Mouse (Mus musculus) kidney, postnatal 0 days (tissue): ENCODE data around the gene Hist1h2ah. TPM values are rescaled to one million over a fixed set of nuclear protein-coding genes. Genes with fewer than 3 reads are reported as not detected.

Source experiments
- ATAC-seq: fragments of 200-750 bp; cut with Nextera tagmentation; replicated peaks from 2 replicates; pipeline ENCODE4 v1.8.0; 2017; ENCODE audit warnings: low read depth, moderate number of reproducible peaks, moderate TSS enrichment, moderate library complexity; ENCODE audit not compliant: low FRiP score
- DNase-seq: peaks from one replicate; pipeline ENCODE4 v3.0.0-alpha.2; 2016; ENCODE audit warnings: low spot score
- H3K27ac ChIP-seq: fragments of 300-500 bp; sonication (generic); 2 replicates; pipeline ENCODE4 v1.5.1; 2014; ENCODE audit warnings: mild to moderate bottlenecking
- H3K27me3 ChIP-seq: fragments of 300-500 bp; sonication (generic); 2 replicates; pipeline ENCODE4 v1.6.1; 2014; ENCODE audit warnings: low read length, mixed read lengths; ENCODE audit not compliant: insufficient read depth
- H3K36me3 ChIP-seq: fragments of 300-500 bp; sonication (generic); 2 replicates; pipeline ENCODE4 v1.6.1; 2014; ENCODE audit warnings: low read length, mixed read lengths; ENCODE audit not compliant: insufficient read depth
- H3K4me1 ChIP-seq: fragments of 300-500 bp; sonication (generic); replicated peaks from 2 replicates; pipeline ENCODE4 v1.6.1; 2014; ENCODE audit warnings: antibody characterized with exemption, low read length, mixed read lengths; ENCODE audit not compliant: insufficient read depth
- H3K4me2 ChIP-seq: fragments of 300-500 bp; sonication (generic); 2 replicates; pipeline ENCODE4 v1.6.1; 2014; ENCODE audit warnings: mild to moderate bottlenecking, low read length, moderate library complexity, mixed read lengths
- H3K4me3 ChIP-seq: fragments of 300-500 bp; sonication (generic); replicated peaks from 2 replicates; pipeline ENCODE4 v1.5.1; 2014; ENCODE audit warnings: low read depth, low read length
- H3K9ac ChIP-seq: fragments of 300-500 bp; sonication (generic); 2 replicates; pipeline ENCODE4 v1.6.1; 2014; ENCODE audit warnings: low read depth, low read length
- H3K9me3 ChIP-seq: fragments of 300-500 bp; sonication (generic); replicated peaks from 2 replicates; pipeline ENCODE4 v1.6.1; 2016; ENCODE audit warnings: low read length, inconsistent platforms, mixed read lengths
- CTCF ChIP-seq: IDR thresholded peaks from 2 replicates; pipeline ENCODE4 v1.5.1; 2016; ENCODE audit warnings: antibody characterized with exemption, low read depth, mild to moderate bottlenecking, moderate library complexity
- WGBS: fragments of 180-500 bp; shearing (Covaris S2); extraction: QIAGEN DNeasy Blood & Tissue Kit; methylation state at CpG from one replicate; pipeline ENCODE4 v1.1.7; 2014; 5-methylcytosine and 5-hydroxymethylcytosine counted together
- polyA plus RNA-seq: library from polyadenylated mRNA; unstranded; fragments of >200 nt; fragmentation: Nextera tagmentation; extraction: Ambion mirVana; gene quantifications from 2 replicates; pipeline ENCODE4 v1.2.1, GENCODE M21; 2015

Gene Hist1h2ah
- polyA plus RNA-seq, 1 experiment from 2014 or later: 4.5 TPM

DNA sequence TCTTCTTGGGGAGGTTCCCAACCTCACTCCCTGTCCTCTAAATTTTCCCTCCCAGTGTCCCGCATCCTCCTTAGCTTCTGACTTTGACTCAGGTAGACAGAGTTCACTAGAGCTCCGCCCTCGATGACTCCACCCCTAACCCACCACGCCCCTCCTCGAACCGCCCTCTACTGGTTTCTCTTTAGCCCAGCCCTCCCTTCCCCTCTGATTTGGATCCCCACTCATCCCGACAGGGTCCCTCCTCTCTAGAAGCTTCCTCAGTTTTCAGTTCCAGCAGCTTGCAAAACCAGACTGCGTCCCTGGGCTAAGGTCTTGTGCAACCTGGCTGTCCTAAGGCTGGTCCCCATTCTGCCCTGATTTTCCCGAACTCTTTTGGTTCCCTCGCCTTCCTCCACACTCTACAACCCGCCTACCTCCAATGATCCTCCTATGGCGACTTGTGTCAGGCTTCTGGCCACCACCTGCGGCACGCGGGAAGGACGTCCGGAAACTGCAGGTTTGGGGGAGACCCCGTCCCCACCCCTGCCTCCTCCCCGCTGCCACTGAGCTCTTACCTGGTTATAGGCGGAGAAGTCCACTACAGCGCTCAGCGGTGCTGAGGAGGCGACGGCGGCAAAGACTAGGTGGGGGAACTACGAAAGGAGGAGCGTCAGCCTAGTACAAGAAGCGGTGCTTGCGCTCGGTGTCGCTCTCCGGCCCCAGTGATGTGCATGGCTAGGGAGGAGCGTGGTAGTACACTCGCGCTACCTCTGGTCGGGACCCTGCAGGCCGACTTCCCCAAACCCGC is 28.8 kb downstream of the Hist1h2ah start:
- peak overlapping the region; percentile 79 for H3K4me2 ChIP-seq
- no peaks in the 10 kb centered on the region for H3K9me3 ChIP-seq
- ATAC-seq (peak; percentile 87), DNase-seq (peak; percentile 69)
- H3K27ac ChIP-seq: no peak overlapping the region
- TF ChIP-seq CTCF: peak; percentile 18; the same call in 1 of the 2 replicates
- WGBS: under 1% methylated on average over 38 of the region's 38 CpGs
- peaks cover 9% of the 10 kb centered on the region for H3K4me1 ChIP-seq
- H3K4me3 ChIP-seq: peak overlapping the region; percentile 46
- H3K36me3 ChIP-seq: no peaks in the 10 kb centered on the region
- peak overlapping the region; percentile 19; the same call in 1 of the 2 replicates for H3K9ac ChIP-seq
- H3K27me3 ChIP-seq: peaks cover 91% of the 10 kb centered on the region

GRCm38 (mm10) chr13:22005605-22006333 is 29.6 kb downstream of the Hist1h2ah start:
- peak; percentile 50 for DNase-seq

DNA sequence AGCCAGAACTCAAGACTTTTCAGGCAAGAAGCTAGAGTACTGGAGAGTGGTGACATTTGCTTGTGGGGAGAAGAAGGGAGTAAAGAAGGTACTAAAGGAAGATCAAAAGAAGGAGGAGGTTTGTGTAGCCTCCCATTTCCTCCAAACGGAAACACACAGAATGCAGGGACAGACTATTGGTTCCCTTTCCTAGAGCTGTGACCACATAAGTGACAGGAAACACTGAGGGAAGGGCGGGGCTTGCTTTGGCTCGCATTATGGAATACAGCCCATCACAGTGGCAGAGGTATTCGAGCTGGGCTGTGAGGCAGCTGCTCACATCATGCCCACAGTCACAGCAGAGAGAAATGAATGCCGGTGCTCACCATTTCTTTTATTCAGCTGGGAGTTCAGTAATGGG is 33.5 kb downstream of the Hist1h2ah start:
- Histone ChIP-seq H3K36me3 (no peaks in the 10 kb centered on the region), H3K9ac (no peak overlapping the region), H3K27me3 (peaks cover 93% of the 10 kb centered on the region), H3K27ac (no peak overlapping the region), H3K4me2 (no peak overlapping the region), H3K4me3 (no peak overlapping the region), H3K4me1 (peaks cover 12% of the 10 kb centered on the region), H3K9me3 (no peaks in the 10 kb centered on the region)
- 17% methylated on average over 5 of the region's 5 CpGs for WGBS
- no peak for ATAC-seq
- DNase-seq: no peak
- TF ChIP-seq CTCF: no peak

More at GRCm38 (mm10) chr13:22005605-22006333, 29.6 kb downstream of the Hist1h2ah start:
- WGBS: 1% methylated on average over 45 of the region's 45 CpGs
- Histone ChIP-seq H3K4me3 (peak overlapping the region; percentile 46), H3K9me3 (no peaks in the 10 kb centered on the region), H3K9ac (peak overlapping the region; percentile 19), H3K27me3 (peaks cover 94% of the 10 kb centered on the region), H3K36me3 (no peaks in the 10 kb centered on the region), H3K4me2 (peak overlapping the region; percentile 79), H3K4me1 (peaks cover 9% of the 10 kb centered on the region), H3K27ac (no peak overlapping the region)
- TF ChIP-seq CTCF: no peak
- peak; percentile 71; the same call in 1 of the 2 replicates for ATAC-seq

- Histone ChIP-seq H3K9me3 (no peaks in the 10 kb centered on the region), H3K4me2 (no peak overlapping the region), H3K27ac (no peak overlapping the region), H3K27me3 (peaks cover 93% of the 10 kb centered on the region), H3K4me3 (no peak overlapping the region), H3K4me1 (0 out of 2 replicates have a peak, but pooled peaks cover 10% of the 10 kb centered on the region), H3K9ac (no peak overlapping the region), H3K36me3 (no peaks in the 10 kb centered on the region)
- TF ChIP-seq CTCF: no peak
- ATAC-seq: no peak
- no peak for DNase-seq
- WGBS: 54% methylated on average over 2 of the region's 2 CpGs
These were observed 34.0 kb downstream of the Hist1h2ah start for GRCm38 (mm10) chr13:22001346-22001745.

- H3K36me3 ChIP-seq: no peaks in the 10 kb centered on the region
These were observed 36.2 kb downstream of the Hist1h2ah start for GRCm38 (mm10) chr13:21999147-21999546.

GRCm38 (mm10) chr13:21998412-21998811 is 37.0 kb downstream of the Hist1h2ah start:
- no peaks in the 10 kb centered on the region for H3K9me3 ChIP-seq
- ATAC-seq (no peak), DNase-seq (no peak)
- H3K36me3 ChIP-seq: no peaks in the 10 kb centered on the region
- 17% methylated on average over 3 of the region's 3 CpGs for WGBS
- no peak overlapping the region for H3K4me2 ChIP-seq
- H3K27me3 ChIP-seq: peaks cover 94% of the 10 kb centered on the region
- H3K9ac ChIP-seq: no peak overlapping the region
- TF ChIP-seq CTCF: no peak
- H3K27ac ChIP-seq: no peak overlapping the region
- H3K4me1 ChIP-seq: 0 out of 2 replicates have a peak, but pooled peaks cover 9% of the 10 kb centered on the region
- no peak overlapping the region for H3K4me3 ChIP-seq

More at GRCm38 (mm10) chr13:21999147-21999546, 36.2 kb downstream of the Hist1h2ah start:
- Histone ChIP-seq H3K4me3 (no peak overlapping the region), H3K4me2 (no peak overlapping the region), H3K27ac (no peak overlapping the region), H3K27me3 (peaks cover 96% of the 10 kb centered on the region), H3K9ac (no peak overlapping the region), H3K4me1 (0 out of 2 replicates have a peak, but pooled peaks cover 9% of the 10 kb centered on the region), H3K9me3 (no peaks in the 10 kb centered on the region)
- ATAC-seq (no peak), DNase-seq (no peak)
- TF ChIP-seq CTCF: no peak
- 34% methylated on average over 4 of the region's 4 CpGs for WGBS
